Mouse (Mus musculus): ENCODE measurements around the gene Aarsd1.

DNA sequence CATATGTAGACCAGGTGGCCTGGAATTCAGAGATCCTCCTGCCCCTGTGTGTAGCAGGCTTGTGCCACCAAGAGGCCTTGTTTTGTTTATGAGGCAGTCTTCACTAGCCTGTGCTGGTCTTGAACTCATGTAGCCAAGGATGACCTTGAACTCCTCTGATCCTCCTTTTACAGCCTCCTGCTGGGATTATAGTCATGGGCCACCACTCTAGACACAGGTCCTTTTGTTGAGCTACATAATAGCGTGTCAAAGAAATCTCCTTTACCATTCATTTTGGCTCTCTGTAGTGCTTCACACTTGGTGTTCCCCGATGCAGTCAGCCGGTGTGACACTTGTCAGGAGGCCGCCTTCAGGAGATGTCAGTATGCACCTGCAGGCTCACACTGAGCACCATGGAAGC lies 19.5 kb upstream of the Aarsd1 start:
- TF ChIP-seq CTCF (IDR thresholded peaks at IDR 0.05; ENCODE audit: control insufficient read depth, insufficient read depth, insufficient read length), result no peak
- TF ChIP-seq MAX (IDR thresholded peaks at IDR 0.05), result no peak
- TF ChIP-seq FOSL1 (IDR thresholded peaks at IDR 0.05; ENCODE audit: insufficient read depth, low read length, poor library complexity, severe bottlenecking), result no peak
- no peak for TF ChIP-seq USF1 (IDR thresholded peaks at IDR 0.05; ENCODE audit: low read depth)
- no peak for TF ChIP-seq MYOD1 (IDR thresholded peaks at IDR 0.05; ENCODE audit: control insufficient read depth, insufficient read length, low read depth)
- no peak for TF ChIP-seq MYOG (IDR thresholded peaks at IDR 0.05; ENCODE audit: control insufficient read depth, extremely low read depth, insufficient read length)
- no peak for TF ChIP-seq CEBPB (IDR thresholded peaks at IDR 0.05; ENCODE audit: low read depth)

Measured in C2C12 (cell line).